Mouse (Mus musculus) G1E (cell line): ENCODE results near the gene Hoxa9.

ENCODE experiments used
- CTCF ChIP-seq: IDR thresholded peaks from 2 replicates; pipeline ENCODE4 v1.5.1; 2012; ENCODE audit warnings: low read depth, low read length, inconsistent platforms, mixed read lengths
- GATA1 ChIP-seq: IDR thresholded peaks from 2 replicates; pipeline ENCODE4 v1.6.1; 2012; ENCODE audit warnings: borderline replicate concordance, low read length, inconsistent platforms, mixed read lengths

DNA sequence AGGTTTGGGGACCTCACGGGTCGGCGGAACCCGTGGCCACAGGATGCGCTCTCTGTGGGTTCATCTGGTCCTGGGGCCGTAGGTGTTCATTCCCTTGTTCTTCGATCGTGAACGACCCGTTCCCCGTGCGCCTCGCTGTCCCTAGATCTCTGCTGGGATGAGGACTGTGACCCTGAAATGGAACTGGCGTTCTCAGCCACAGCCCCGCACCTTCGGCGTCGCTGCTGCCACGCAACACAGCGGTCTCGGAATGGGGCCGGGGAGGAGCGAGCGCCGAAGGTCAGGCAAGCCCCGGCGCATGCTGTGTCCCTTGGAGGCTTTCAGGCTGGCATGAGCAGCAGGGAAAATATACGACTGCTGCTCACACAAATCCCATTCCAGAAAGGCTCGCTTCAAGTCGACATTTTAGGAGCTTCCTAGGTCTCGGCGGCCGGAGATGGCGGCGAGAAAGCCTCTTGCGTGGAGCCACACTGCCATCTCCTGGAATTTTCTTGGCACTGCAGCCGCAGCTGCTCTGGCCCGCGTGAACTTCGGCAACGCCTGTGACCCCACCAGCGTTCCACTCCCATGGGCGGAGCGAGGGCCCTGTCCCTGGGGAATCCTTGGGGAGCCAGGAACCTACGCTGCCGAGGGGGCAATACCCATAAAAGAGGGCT is 9.4 kb downstream of the Hoxa9 start, which contains the start of gene Hoxa7:
- TF ChIP-seq CTCF = peak; percentile 83
- no peak for TF ChIP-seq GATA1
